Mouse (Mus musculus): Measurements from ENCODE around the gene Ankrd35. TPM values are rescaled to one million over a fixed set of nuclear protein-coding genes. Genes with fewer than 3 reads are reported as not detected.
A peak's percentile ranks its signal among the peaks of the same experiment; 100 is the strongest.

Gene Ankrd35
- polyA plus RNA-seq, 1 experiment from 2014 or later, result 5.5 TPM

DNA sequence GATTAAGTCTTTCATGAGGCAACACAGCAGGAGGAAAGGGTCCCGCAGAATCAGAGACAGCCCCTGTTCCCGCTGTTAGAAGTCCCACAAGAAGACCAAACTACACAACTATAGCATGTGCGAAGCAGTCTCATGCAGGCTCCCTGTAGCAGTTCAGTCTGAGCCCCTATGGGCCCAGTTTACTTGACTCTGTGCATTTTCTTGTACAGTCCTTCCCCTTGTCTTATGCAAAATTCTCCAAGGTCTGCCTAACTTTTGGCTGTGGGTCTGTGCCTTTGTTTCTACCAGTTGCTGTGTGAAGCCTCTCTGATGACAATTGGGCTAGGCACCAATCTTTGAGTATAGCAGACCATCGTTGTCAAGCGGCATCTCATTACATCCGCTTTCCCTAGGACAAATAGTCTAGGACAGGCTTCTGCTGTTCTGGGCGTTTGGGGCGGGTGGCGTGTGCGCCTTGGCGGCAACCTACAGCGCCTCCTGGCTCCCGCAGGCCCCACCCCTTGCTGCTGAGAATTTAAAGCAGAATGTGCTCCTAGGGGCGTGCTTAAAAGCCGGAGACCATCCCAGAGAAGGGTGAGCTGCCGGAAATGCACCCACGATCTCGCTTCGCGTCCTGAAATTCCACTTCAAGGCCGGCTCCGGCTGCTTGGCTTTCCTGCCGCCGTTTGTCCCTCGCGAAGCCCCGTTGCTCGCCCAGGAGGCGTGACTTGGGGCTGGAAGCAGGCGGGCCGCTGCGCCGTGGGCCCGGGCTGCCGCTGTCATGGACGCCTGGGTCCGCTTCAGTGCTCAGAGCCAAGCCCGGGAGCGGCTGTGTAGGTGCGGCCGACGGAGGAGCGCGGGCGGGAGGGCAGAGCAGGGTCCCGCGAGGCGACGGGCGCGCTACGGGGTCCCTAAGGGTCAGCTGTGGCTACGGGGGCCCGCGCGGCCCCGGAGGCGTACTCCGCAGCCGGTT lies 34.7 kb upstream of the Ankrd35 start, which contains the start of the genes Pex11b and Gm42957:
Gene Pex11b, plus strand, starts transcription at position 449 of the 952 bp plus-strand sequence.
Gene Gm42957, plus strand, starts transcription at position 547 of the 952 bp plus-strand sequence.
- Histone ChIP-seq H3K4me1 (replicated peaks; ENCODE audit: control insufficient read depth, insufficient read depth) (peaks cover 8% of the 10 kb centered on the region), H3K9ac (ENCODE audit: low read length) (peak within 1 kb of the TSS; percentile 93), H3K9me3 (ENCODE audit: control insufficient read depth, low read length) (no peaks in the 10 kb centered on the region), H3K27me3 (ENCODE audit: control insufficient read depth, insufficient read depth, low read length) (no peaks in the 10 kb centered on the region), H3K36me3 (ENCODE audit: control insufficient read depth, insufficient read depth, low read length) (peaks cover 8% of the 10 kb centered on the region), H3K4me2 (replicated peaks; ENCODE audit: low read depth) (peak within 1 kb of the TSS; percentile 74), H3K27ac (replicated peaks) (peak within 1 kb of the TSS; percentile 84), H3K4me3 (ENCODE audit: low read depth, low read length) (peak within 1 kb of the TSS; percentile 77)
- ATAC-seq (ENCODE audit: low FRiP score, low TSS enrichment) (peak; percentile 91), DNase-seq (ENCODE audit: low spot score) (peak; percentile 92)
- WGBS, result 2% methylated on average over 53 of the region's 60 CpGs
- TF ChIP-seq EP300 (optimal IDR thresholded peaks at IDR 0.05) (peak; percentile 45), CTCF (IDR thresholded peaks at IDR 0.05; ENCODE audit: low read depth) (peak; percentile 72)

DNA sequence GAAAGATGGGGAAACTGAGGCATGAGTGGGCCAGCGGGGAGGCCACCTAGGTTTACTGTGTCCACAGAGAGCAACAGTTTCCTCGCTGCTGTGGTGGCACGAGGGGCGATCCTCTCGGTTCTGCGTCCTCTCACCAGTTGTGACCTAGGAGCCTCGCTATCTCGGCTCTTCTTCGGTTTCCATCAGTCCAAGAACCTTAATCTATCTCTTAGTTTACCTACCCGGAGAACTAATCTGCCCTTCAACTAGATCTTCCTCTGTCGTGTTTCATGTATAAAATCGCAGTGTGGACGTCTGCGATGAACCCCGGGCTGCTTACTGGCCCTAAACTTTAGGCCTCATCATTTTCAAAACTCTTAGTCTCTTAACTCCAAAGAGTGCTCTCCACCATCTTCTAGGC lies 34.0 kb upstream of the Ankrd35 start:
- Histone ChIP-seq H3K36me3 (ENCODE audit: control insufficient read depth, insufficient read depth, low read length) (peaks cover 8% of the 10 kb centered on the region), H3K4me3 (ENCODE audit: low read depth, low read length) (peak overlapping the region; percentile 77), H3K4me2 (replicated peaks; ENCODE audit: low read depth) (peak overlapping the region; percentile 74), H3K27ac (replicated peaks) (peak overlapping the region; percentile 84), H3K27me3 (ENCODE audit: control insufficient read depth, insufficient read depth, low read length) (no peaks in the 10 kb centered on the region), H3K4me1 (replicated peaks; ENCODE audit: control insufficient read depth, insufficient read depth) (peaks cover 7% of the 10 kb centered on the region), H3K9ac (ENCODE audit: low read length) (peak overlapping the region; percentile 93), H3K9me3 (ENCODE audit: control insufficient read depth, low read length) (no peaks in the 10 kb centered on the region)
- no peak for TF ChIP-seq EP300 (optimal IDR thresholded peaks at IDR 0.05)
- ATAC-seq (ENCODE audit: low FRiP score, low TSS enrichment) (no peak), DNase-seq (ENCODE audit: low spot score) (no peak)
- 6% methylated on average over 15 of the region's 15 CpGs for WGBS

DNA sequence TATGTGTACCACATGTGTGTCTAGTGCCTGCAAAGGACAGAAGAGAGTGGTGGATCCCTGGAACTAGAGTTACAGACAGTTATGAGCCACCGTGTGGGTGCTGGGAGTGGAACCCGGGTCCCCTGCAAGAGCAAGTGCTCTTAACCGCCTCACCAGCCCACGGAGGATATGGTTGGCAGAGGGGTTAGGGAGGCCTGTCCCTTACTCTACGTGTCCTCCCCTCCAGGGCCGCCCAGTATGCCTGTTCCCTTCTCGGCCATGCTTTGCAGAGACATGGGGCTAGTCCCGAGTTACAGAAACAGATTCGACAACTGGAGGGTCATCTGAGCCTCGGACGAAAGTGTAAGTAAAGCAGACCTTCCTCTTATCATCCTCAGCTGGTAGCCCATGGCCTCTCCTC lies 33.5 kb upstream of the Ankrd35 start:
- no peaks in the 10 kb centered on the region for H3K27me3 ChIP-seq (ENCODE audit: control insufficient read depth, insufficient read depth, low read length)
- no peaks in the 10 kb centered on the region for H3K9me3 ChIP-seq (ENCODE audit: control insufficient read depth, low read length)
- no peak for ATAC-seq (ENCODE audit: low FRiP score, low TSS enrichment)
- H3K9ac ChIP-seq (ENCODE audit: low read length), result peak overlapping the region; percentile 93; the same call in 1 of the 2 replicates
- no peak overlapping the region for H3K27ac ChIP-seq (replicated peaks)
- DNase-seq (ENCODE audit: low spot score), result no peak
- peaks cover 6% of the 10 kb centered on the region; the same call in 1 of the 2 replicates for H3K4me1 ChIP-seq (replicated peaks; ENCODE audit: control insufficient read depth, insufficient read depth)
- TF ChIP-seq EP300 (optimal IDR thresholded peaks at IDR 0.05) (no peak), CTCF (IDR thresholded peaks at IDR 0.05; ENCODE audit: low read depth) (no peak)
- WGBS, result 75% methylated on average over 11 of the region's 11 CpGs
- peak overlapping the region; percentile 77 for H3K4me3 ChIP-seq (ENCODE audit: low read depth, low read length)
- H3K4me2 ChIP-seq (replicated peaks; ENCODE audit: low read depth), result peak overlapping the region; percentile 74
- H3K36me3 ChIP-seq (ENCODE audit: control insufficient read depth, insufficient read depth, low read length), result peaks cover 8% of the 10 kb centered on the region

DNA sequence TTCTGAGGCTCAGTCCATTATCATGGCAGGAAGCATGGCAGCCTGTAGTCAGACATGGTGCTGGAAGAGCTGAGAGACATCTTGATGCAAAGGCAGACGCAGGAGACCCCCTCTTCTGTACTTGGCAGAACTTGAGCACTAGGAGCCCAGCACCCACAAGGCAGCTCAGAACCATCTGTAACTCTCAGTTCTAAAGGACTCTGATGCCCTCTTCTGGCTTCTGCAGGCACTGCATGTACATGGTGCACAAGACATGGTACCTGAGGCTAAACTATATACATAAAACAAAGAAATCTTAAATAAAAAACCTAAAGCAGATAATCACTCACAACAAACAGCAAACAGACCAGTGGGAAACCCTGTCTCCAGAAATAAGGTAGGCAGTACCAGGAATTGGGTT lies 30.7 kb upstream of the Ankrd35 start:
- Histone ChIP-seq H3K4me3 (ENCODE audit: low read depth, low read length) (no peak overlapping the region), H3K27me3 (ENCODE audit: control insufficient read depth, insufficient read depth, low read length) (no peaks in the 10 kb centered on the region), H3K27ac (replicated peaks) (no peak overlapping the region), H3K9ac (ENCODE audit: low read length) (no peak overlapping the region), H3K4me1 (replicated peaks; ENCODE audit: control insufficient read depth, insufficient read depth) (peaks cover 6% of the 10 kb centered on the region; the same call in 1 of the 2 replicates), H3K36me3 (ENCODE audit: control insufficient read depth, insufficient read depth, low read length) (peaks cover 10% of the 10 kb centered on the region), H3K4me2 (replicated peaks; ENCODE audit: low read depth) (no peak overlapping the region), H3K9me3 (ENCODE audit: control insufficient read depth, low read length) (no peaks in the 10 kb centered on the region)
- no peak for TF ChIP-seq EP300 (optimal IDR thresholded peaks at IDR 0.05)
- peak; percentile 80 for TF ChIP-seq CTCF (IDR thresholded peaks at IDR 0.05; ENCODE audit: low read depth)
- ATAC-seq (ENCODE audit: low FRiP score, low TSS enrichment) (no peak), DNase-seq (ENCODE audit: low spot score) (peak; percentile 72)
- 88% methylated on average over 1 of the region's 1 CpGs for WGBS

- ATAC-seq (ENCODE audit: low FRiP score, low TSS enrichment) (peak; percentile 64; the same call in 1 of the 2 replicates), DNase-seq (ENCODE audit: low spot score) (peak; percentile 50)
- no peaks in the 10 kb centered on the region for H3K4me1 ChIP-seq (replicated peaks; ENCODE audit: control insufficient read depth, insufficient read depth)
- no peaks in the 10 kb centered on the region for H3K9me3 ChIP-seq (ENCODE audit: control insufficient read depth, low read length)
- no peak for TF ChIP-seq EP300 (optimal IDR thresholded peaks at IDR 0.05)
- peak; percentile 76 for TF ChIP-seq CTCF (IDR thresholded peaks at IDR 0.05; ENCODE audit: low read depth)
- no peaks in the 10 kb centered on the region for H3K27me3 ChIP-seq (ENCODE audit: control insufficient read depth, insufficient read depth, low read length)
- H3K4me3 ChIP-seq (ENCODE audit: low read depth, low read length), result no peak within 1 kb of the TSS
- 46% methylated on average over 7 of the region's 7 CpGs for WGBS
- H3K36me3 ChIP-seq (ENCODE audit: control insufficient read depth, insufficient read depth, low read length), result peaks cover 8% of the 10 kb centered on the region; the same call in 1 of the 2 replicates
- peak within 1 kb of the TSS; percentile 27; the same call in 1 of the 2 replicates for H3K4me2 ChIP-seq (replicated peaks; ENCODE audit: low read depth)
- 0 out of 2 replicates have a peak within 1 kb of the TSS, but pooled peaks have one; percentile 3 for H3K9ac ChIP-seq (ENCODE audit: low read length)
- no peak within 1 kb of the TSS for H3K27ac ChIP-seq (replicated peaks)
These were observed 24.8 kb upstream of the Ankrd35 start, which contains the start of gene Itga10 for GRCm38 (mm10) chr3:96645018-96645649. Gene Itga10 (plus strand): TSS chr3:96645584.

Data from stomach, postnatal 0 days (tissue).